Mouse (Mus musculus) gastrocnemius, adult 2 months (tissue): ENCODE data around the gene Zfp715. TPM values are rescaled to one million over a fixed set of nuclear protein-coding genes. Genes with fewer than 3 reads are reported as not detected.
"Not testable (repeated sequence)": the region's sequence is repeated elsewhere in the genome, so short reads cannot be mapped to it uniquely, and the experiment has no call there.

Experiments
- DNase-seq: peaks from one replicate; pipeline ENCODE4 v3.0.0; 2022
- H3K27ac ChIP-seq: fragments of 200-600 bp; 2 replicates; pipeline ENCODE4 v1.8.1; 2022; ENCODE audit warnings: mild to moderate bottlenecking
- H3K4me3 ChIP-seq: fragments of 200-600 bp; 2 replicates; pipeline ENCODE4 v1.8.1; 2022; ENCODE audit warnings: mild to moderate bottlenecking, moderate library complexity
- CTCF ChIP-seq: fragments of 200-600 bp; IDR thresholded peaks from 2 replicates; pipeline ENCODE4 v1.8.1; 2022; ENCODE audit warnings: antibody characterized with exemption, mild to moderate bottlenecking, moderate library complexity
- intact Hi-C: fragments of 180-260 bp; cut with DNase I; formaldehyde crosslinking; loops from one replicate; pipeline ENCODE4 v1.15.1; 2025
- long read RNA-seq, 2 experiments: library from polyadenylated mRNA; stranded (forward); transcript quantifications; one replicate each; pipeline ENCODE4 v2.0.0; 2021
- total RNA-seq, 2 experiments: library from RNA; stranded (reverse); gene quantifications; 2 replicates each; pipeline ENCODE4 v1.2.3; 2021

The Zfp715 gene
- total RNA-seq: 1 to 10 TPM; 6.6 to 8.3 TPM
- long read RNA-seq, experiment 1, full-length matches to known transcripts: 9 of 17 reads
- long read RNA-seq, experiment 1, partial matches to known transcripts: 0 of 17 reads
- long read RNA-seq, experiment 1, other reads (novel, unspliced or antisense): 8 of 17 reads
- long read RNA-seq, experiment 2, full-length matches to known transcripts: 4 of 12 reads
- long read RNA-seq, experiment 2, partial matches to known transcripts: 0 of 12 reads
- long read RNA-seq, experiment 2, other reads (novel, unspliced or antisense): 8 of 12 reads

GRCm38 (mm10) chr7:43313013-43313428 lies at the start of gene Zfp715:
Zfp715 (minus strand) TSS chr7:43313294.
- peak; percentile 92 for DNase-seq
- peak within 1 kb of the TSS; percentile 82 for H3K4me3 ChIP-seq
- no peak for TF ChIP-seq CTCF
- intact Hi-C loops: loop anchor here (2.0 to 5.0 kb wide), 3 partner anchors 20 to 129 kb away; partner anchors contain the start of genes Cldnd2, Etfb and Gm45233
- H3K27ac ChIP-seq: peak within 1 kb of the TSS; percentile 93

GRCm38 (mm10) chr7:43362021-43362420 lies 48.9 kb upstream of the Zfp715 start:
- no peak for TF ChIP-seq CTCF
- no peak overlapping the region for H3K27ac ChIP-seq
- H3K4me3 ChIP-seq: no peak overlapping the region
- intact Hi-C loops: no loop called here
- no peak for DNase-seq

GRCm38 (mm10) chr7:43361442-43361841 lies 48.3 kb upstream of the Zfp715 start:
- intact Hi-C loops: no loop called here
- Histone ChIP-seq H3K27ac (no peak overlapping the region), H3K4me3 (no peak overlapping the region)
- no peak for TF ChIP-seq CTCF
- DNase-seq: no peak

GRCm38 (mm10) chr7:43358556-43358955 lies 45.5 kb upstream of the Zfp715 start:
- DNase-seq: no peak
- intact Hi-C loops: no loop called here
- H3K4me3 ChIP-seq: no peak overlapping the region
- no peak for TF ChIP-seq CTCF
- H3K27ac ChIP-seq: no peak overlapping the region

- no peak for DNase-seq
- intact Hi-C loops: no loop called here
- TF ChIP-seq CTCF: no peak
- H3K4me3 ChIP-seq: no peak overlapping the region
- H3K27ac ChIP-seq: no peak overlapping the region
Measured at GRCm38 (mm10) chr7:43354893-43355835, 42.1 kb upstream of the Zfp715 start.

GRCm38 (mm10) chr7:43353758-43354157 lies 40.7 kb upstream of the Zfp715 start:
- Histone ChIP-seq H3K27ac (no peak overlapping the region), H3K4me3 (no peak overlapping the region)
- intact Hi-C loops: no loop called here
- no peak for DNase-seq
- TF ChIP-seq CTCF: no peak

GRCm38 (mm10) chr7:43353118-43353517 lies 40.0 kb upstream of the Zfp715 start:
- TF ChIP-seq CTCF: no peak
- Histone ChIP-seq H3K4me3 (no peak overlapping the region), H3K27ac (no peak overlapping the region)
- intact Hi-C loops: no loop called here
- DNase-seq: no peak

GRCm38 (mm10) chr7:43351154-43351553 lies 38.1 kb upstream of the Zfp715 start, which contains the start of gene Siglecf:
Siglecf (plus strand) TSS chr7:43351341.
- intact Hi-C loops: no loop called here
- DNase-seq: no peak
- Histone ChIP-seq H3K4me3 (no peak within 1 kb of the TSS), H3K27ac (no peak within 1 kb of the TSS)
- TF ChIP-seq CTCF: no peak

GRCm38 (mm10) chr7:43349623-43350022 lies 36.5 kb upstream of the Zfp715 start:
- intact Hi-C loops, H3K27ac ChIP-seq, DNase-seq, H3K4me3 ChIP-seq: not testable (repeated sequence)
- peak; percentile 18; the same call in 1 of the 2 replicates for TF ChIP-seq CTCF

GRCm38 (mm10) chr7:43346571-43346970 lies 33.5 kb upstream of the Zfp715 start:
- H3K4me3 ChIP-seq: no peak overlapping the region
- DNase-seq: no peak
- intact Hi-C loops: no loop called here
- no peak for TF ChIP-seq CTCF
- H3K27ac ChIP-seq: no peak overlapping the region

GRCm38 (mm10) chr7:43346148-43346547 lies 33.1 kb upstream of the Zfp715 start:
- TF ChIP-seq CTCF: no peak
- no peak overlapping the region for H3K27ac ChIP-seq
- H3K4me3 ChIP-seq: no peak overlapping the region
- no peak for DNase-seq
- intact Hi-C loops: no loop called here

GRCm38 (mm10) chr7:43344491-43344890 lies 31.4 kb upstream of the Zfp715 start:
- no peak for TF ChIP-seq CTCF
- intact Hi-C loops: no loop called here
- no peak overlapping the region for H3K27ac ChIP-seq
- no peak for DNase-seq
- H3K4me3 ChIP-seq: no peak overlapping the region

- no peak for TF ChIP-seq CTCF
- intact Hi-C loops: no loop called here
- no peak overlapping the region for H3K27ac ChIP-seq
- no peak for DNase-seq
- H3K4me3 ChIP-seq: no peak overlapping the region
Measured at GRCm38 (mm10) chr7:43344020-43344419, 30.9 kb upstream of the Zfp715 start.
